Mouse (Mus musculus): ENCODE measurements around the gene Rab25.

- no peak for TF ChIP-seq POLR2A (IDR thresholded peaks at IDR 0.05; ENCODE audit: control insufficient read depth, extremely low read depth, insufficient read depth, low read length, poor library complexity)
- TF ChIP-seq CTCF (IDR thresholded peaks at IDR 0.05; ENCODE audit: borderline replicate concordance, control insufficient read depth, extremely low read depth, insufficient read depth, low read length, poor library complexity): no peak
Observed at GRCm38 (mm10) chr3:88586640-88587039, 38.5 kb upstream of the Rab25 start.

Measured in thymus, adult 2 months (tissue).